Comparison of ENCODE assay signal across 25 mouse cellular contexts in the genomic region with DNA sequence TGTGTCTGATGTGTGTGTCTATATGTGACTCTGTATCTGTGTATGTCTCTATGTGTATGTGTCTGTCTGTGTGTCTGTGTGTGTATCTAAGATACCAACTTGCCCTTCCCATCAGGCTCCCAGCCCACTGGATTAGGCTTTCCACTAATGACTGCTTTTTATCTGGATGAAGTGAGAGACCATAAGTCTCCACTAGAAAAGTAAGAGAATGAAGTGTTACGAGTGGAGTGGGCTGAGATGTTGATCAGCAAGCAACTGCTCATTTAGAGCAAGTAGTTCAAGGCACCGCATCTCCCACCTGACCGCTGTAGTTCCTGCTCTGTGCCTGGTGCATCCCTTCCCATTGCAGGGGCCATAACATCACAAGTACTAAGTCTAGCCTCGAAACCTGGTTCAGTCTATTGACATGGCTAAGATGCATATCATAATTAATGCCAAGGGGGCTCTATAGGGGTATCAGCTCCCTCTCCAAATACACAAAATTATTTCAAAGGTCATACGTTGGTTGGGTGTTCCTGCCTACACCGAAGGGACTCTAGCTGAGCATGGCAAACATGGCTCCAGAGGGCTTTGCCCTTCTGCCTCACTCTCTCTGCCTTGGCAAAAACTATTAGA.
"Had no signal": no experiment of that assay in that cellular context is flagged by ENCODE, and none has a peak within 500 bp of the region (broad histone marks: within the 10 kb centered on the region; RNA-seq: fewer than 3 reads in every experiment).

No protein-coding gene starts in this region.

- H3K27me3 ChIP-seq: heart, embryonic 13.5 days; heart, embryonic 15.5 days; hindbrain, embryonic 13.5 days; hindbrain, embryonic 15.5 days; kidney, embryonic 15.5 days; limb, embryonic 13.5 days; limb, embryonic 15.5 days; liver, embryonic 13.5 days had no signal

- H3K4me2 ChIP-seq: heart, embryonic 11.5 days; heart, embryonic 13.5 days; heart, embryonic 15.5 days; hindbrain, embryonic 13.5 days; hindbrain, embryonic 15.5 days; kidney, embryonic 15.5 days; limb, embryonic 13.5 days; limb, embryonic 15.5 days; liver, embryonic 13.5 days had no signal

- H3K36me3 ChIP-seq: heart, embryonic 13.5 days; heart, embryonic 15.5 days; hindbrain, embryonic 13.5 days; hindbrain, embryonic 15.5 days; kidney, embryonic 15.5 days; limb, embryonic 13.5 days; limb, embryonic 15.5 days; liver, embryonic 13.5 days had no signal

- DNase-seq: gastrocnemius, postnatal 14 days; gastrocnemius, postnatal 36 days; heart, adult 18-20 months; heart, postnatal 14 days; heart, postnatal 36 days; kidney, adult 11 months; kidney, adult 2 months; kidney, adult 9 months; kidney, postnatal 14 days; kidney, postnatal 36 days; layer of hippocampus, adult 9-11 months; layer of hippocampus, postnatal 36 days; left cerebral cortex, postnatal 4 days; liver, embryonic 13.5 days had no signal

- H3K9me3 ChIP-seq: heart, embryonic 13.5 days; heart, embryonic 15.5 days; hindbrain, embryonic 13.5 days; hindbrain, embryonic 15.5 days; kidney, embryonic 15.5 days; limb, embryonic 13.5 days; limb, embryonic 15.5 days; liver, embryonic 13.5 days had no signal

- H3K4me3 ChIP-seq: heart, embryonic 13.5 days; heart, embryonic 15.5 days; hindbrain, embryonic 13.5 days; hindbrain, embryonic 15.5 days; kidney, embryonic 15.5 days; limb, embryonic 13.5 days; limb, embryonic 15.5 days; liver, embryonic 13.5 days had no signal

- H3K9ac ChIP-seq: heart, embryonic 13.5 days; heart, embryonic 15.5 days; hindbrain, embryonic 13.5 days; hindbrain, embryonic 15.5 days; kidney, embryonic 15.5 days; limb, embryonic 13.5 days; limb, embryonic 15.5 days; liver, embryonic 13.5 days had no signal

- ATAC-seq: hindbrain, postnatal 0 days; intestine, embryonic 16.5 days had no signal

- H3K27ac ChIP-seq: heart, embryonic 13.5 days; heart, embryonic 15.5 days; hindbrain, embryonic 13.5 days; hindbrain, embryonic 15.5 days; hindbrain, postnatal 0 days; kidney, embryonic 15.5 days; kidney, postnatal 0 days; limb, embryonic 13.5 days; limb, embryonic 15.5 days; liver, embryonic 13.5 days had no signal

- H3K4me1 ChIP-seq: hindbrain, embryonic 13.5 days; hindbrain, embryonic 15.5 days; kidney, embryonic 15.5 days; limb, embryonic 13.5 days; limb, embryonic 15.5 days; liver, embryonic 13.5 days had no signal
